Mouse (Mus musculus) adrenal gland, postnatal 25 days (tissue): ENCODE data around the gene Ddi2. TPM values are rescaled to one million over a fixed set of nuclear protein-coding genes. Genes with fewer than 3 reads are reported as not detected.
A peak's percentile ranks its signal among the peaks of the same experiment; 100 is the strongest.

ENCODE experiments used
- DNase-seq: peaks from one replicate; pipeline ENCODE4 v3.0.0; 2021; ENCODE audit warnings: mixed read lengths
- total RNA-seq: library from RNA; stranded (reverse); gene quantifications from 2 replicates; pipeline ENCODE4 v1.2.3, GENCODE M21; 2021

Gene Ddi2
- total RNA-seq, 1 experiment from 2014 or later, result 62.1 TPM

DNA sequence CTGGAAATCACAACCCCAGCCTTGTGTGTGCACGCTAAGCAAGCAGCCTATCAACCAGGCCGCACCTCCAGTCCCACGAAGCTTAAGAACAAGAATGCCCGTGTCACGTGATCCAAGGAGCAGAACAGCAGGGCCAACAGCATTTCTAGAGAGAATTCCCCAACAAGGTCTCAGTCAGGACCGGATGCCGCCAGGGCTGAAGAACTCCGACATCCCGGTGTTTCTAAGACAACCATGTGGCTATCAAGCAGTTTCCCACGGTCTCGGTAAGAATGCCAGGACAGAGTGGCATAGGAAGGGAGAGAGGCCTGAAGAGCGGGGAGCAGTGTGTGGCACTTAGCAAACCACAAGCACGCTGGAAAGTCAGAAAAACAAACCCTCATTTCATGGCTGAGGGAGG is 69.4 kb downstream of the Ddi2 start:
- DNase-seq, result no peak

DNA sequence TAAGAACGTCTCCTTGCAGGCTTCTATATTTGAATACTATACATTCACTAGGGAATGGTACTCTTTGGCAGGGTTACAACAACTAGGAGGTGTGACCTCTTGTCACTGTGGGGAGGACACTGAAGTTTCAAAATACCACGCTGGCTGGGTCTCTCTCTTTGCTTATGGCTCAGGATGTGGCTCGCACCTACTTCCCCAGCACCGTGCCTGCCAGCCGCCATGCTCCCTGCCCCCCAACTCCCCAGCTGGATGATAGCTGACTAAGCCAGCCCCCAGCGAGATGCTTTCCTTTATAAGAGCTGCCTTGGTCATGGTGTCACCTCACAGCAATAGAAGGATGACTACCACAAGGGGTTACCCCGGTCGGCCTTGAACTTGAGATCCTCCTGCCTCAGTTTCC is 70.2 kb downstream of the Ddi2 start:
- no peak for DNase-seq

DNA sequence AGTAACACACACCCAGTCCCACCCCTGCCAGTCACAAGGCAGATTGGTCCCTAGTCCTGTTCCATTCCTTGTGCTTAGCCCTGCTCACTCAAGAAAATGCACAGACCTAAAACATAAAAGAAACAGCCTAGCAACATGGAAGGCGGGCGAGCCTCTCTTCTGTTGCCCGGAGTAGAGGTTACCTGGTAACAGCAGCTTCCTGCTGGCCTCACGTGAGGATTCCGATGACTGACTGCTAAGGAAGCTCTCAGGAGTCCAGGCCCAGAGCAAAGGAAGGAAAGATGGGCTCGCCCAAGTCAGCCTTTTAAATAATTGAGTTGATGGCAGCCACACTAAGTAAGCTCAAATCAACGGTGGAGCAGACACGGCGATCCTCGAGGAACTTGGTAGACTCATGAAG is 71.3 kb downstream of the Ddi2 start:
- no peak for DNase-seq

DNA sequence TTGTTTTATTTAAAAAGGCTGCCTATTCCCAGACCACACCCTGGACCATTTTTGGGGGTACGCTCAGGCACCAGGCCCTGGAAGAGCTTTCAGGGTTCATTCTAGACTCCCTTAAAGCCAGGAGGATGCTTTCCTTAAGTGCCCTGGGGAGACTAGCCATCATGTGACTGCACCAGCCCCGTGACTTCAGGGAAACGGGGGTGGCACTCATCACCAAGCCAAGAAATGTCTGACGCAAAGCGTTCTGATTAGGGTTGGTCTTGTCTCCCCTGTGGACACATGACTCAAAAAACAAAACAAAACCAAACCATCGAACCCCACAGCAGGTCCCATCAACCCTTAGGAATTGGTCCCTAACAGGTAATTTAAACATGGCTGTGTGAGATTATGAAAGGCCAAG is 71.9 kb downstream of the Ddi2 start:
- no peak for DNase-seq

GRCm38 (mm10) chr4:141649244-141649643 is 74.0 kb downstream of the Ddi2 start:
- DNase-seq, result no peak

DNA sequence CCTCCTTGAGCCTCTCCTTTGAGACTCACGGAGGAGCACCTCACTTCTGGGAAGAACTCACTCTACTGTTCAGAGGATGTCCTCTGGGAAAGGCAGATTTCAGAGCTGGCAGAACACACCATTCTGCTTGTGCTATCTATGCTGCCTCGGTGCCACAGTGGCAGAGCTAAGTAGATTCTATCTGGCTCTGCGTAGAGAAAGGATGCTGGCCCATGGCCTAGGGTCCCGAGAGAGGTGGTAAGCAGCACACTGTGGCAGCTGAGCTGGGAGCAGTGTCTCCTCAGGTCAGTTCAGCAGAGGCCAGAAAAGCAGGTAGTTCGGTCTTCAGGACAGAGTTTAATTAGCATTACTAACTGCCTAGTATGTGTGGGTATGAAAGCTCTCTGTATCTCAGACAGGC is 75.0 kb downstream of the Ddi2 start:
- no peak for DNase-seq

DNA sequence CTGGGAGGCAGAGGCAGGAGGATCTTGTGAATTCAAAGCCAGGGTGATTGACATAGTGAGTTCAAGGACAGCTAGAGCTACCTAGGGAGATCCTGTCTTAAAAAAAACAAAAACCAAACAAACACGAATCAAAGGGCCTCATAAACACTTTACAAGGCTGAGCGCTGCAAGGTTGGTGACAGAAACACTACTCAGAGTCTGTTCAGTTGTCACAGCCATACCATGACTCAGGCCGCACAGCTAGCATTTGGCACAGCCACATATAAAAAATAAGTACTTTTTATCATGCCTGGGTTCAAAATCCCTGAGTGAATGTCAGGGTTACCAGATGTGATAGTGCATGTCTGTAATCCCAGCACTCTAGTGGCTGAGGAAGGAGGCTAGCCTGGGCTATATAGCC is 76.0 kb downstream of the Ddi2 start:
- no peak for DNase-seq

GRCm38 (mm10) chr4:141645988-141646387 is 77.2 kb downstream of the Ddi2 start:
- DNase-seq, result no peak

DNA sequence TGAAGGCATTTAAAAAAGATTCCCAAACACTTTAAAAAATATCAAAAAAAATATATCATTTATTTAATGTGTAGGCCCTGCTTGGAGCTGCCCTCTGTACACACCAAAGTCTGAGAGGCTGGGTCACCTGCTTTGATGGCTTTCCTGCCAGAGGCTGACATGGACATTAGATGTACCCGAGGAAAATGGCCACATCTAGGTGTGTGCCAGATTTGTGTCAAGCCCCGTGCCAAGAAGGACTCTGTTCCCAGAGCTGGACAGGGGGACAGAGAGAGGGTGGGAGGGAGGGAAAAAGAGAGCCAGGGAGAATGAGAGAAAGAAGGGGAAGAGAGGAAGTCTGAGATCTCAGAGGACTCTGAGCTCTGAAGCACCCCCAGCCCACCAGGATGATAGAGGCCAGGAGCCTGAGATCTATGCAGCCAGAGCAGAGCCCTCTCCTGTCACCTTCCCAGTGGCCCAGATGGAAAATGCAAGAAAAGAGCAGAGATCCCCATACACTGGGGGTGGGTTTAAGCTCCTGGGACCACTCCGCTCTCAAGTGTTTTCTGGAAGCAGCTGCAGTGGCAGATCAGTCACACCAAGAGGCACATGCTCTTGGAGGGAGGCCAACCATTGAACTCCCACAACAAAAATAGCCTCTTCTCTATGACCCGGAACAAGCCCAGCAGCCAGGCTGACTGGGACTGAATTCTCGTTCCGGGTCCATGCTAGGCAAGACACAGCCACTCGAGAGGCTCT is 79.9 kb downstream of the Ddi2 start:
- peak; percentile 48 for DNase-seq

GRCm38 (mm10) chr4:141641961-141642811 is 81.0 kb downstream of the Ddi2 start:
- no peak for DNase-seq

- no peak for DNase-seq
Measured at GRCm38 (mm10) chr4:141641353-141641771, 81.9 kb downstream of the Ddi2 start.

GRCm38 (mm10) chr4:141639474-141639873 is 83.7 kb downstream of the Ddi2 start:
- DNase-seq, result no peak

DNA sequence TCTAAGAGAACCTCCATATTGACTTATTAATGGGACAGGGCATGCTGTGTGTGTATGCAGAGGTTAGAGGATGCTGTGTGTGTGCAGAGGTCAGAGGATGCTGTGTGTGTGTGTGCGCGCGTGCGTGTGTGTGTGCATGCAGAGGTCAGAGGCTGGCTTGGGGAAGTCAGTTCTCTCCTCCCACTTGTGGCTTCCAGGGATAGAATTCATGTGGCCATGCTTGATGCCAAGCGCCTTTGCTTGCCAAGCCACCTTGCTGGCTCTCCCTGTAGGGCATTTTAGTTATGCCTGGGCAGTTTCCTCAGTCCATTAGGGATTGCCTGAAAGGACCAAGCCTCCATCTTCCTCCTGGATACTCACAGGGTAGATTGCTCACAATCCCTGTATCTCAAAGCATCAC is 86.5 kb downstream of the Ddi2 start:
- no peak for DNase-seq

DNA sequence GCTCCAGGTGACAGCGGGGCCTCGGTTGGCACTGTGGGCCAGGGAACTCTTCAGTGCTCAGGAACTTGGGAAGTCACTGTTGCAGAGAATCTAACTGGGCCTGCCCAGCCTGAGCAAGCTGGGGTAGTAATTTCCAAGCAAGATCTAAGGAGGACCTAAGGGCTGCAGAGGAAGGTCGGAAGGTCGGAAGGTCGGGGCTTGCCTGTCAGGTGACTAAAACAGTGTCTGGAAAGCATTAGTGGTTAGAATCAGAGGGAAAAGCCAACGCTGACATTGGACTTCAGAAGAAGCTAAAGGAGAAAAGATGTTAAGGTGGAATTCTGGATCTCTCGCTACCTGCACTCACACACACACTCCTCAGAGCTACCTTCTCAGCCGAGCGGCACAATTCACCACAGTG is 87.2 kb downstream of the Ddi2 start:
- no peak for DNase-seq

GRCm38 (mm10) chr4:141632111-141632873 is 90.9 kb downstream of the Ddi2 start:
- peak; percentile 61 for DNase-seq

- no peak for DNase-seq
Measured at GRCm38 (mm10) chr4:141631250-141631649, 92.0 kb downstream of the Ddi2 start.

DNA sequence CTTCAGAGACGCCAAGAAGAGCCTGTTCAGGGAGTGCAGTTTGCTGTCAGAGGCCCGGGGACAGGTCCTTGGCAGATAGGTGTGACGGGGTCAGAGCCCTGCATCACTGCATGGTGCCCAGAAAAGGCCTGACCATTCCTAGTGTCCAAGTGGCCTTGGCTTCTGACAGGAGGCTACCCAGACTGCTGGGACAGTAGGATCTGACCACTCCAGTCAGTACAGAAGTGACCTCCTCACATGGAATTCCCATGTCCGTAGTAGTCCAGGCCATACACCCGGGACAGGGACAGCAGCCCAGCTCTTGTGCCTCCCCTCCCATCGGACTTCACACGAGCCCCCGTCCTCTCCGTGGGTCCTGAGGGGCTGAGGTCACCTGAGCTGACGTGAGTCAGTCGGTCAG is 93.2 kb downstream of the Ddi2 start:
- DNase-seq, result no peak

GRCm38 (mm10) chr4:141628661-141629060 is 94.6 kb downstream of the Ddi2 start:
- no peak for DNase-seq
